Mouse (Mus musculus): ENCODE data around the gene Ptprq. TPM values are rescaled to one million over a fixed set of nuclear protein-coding genes. Genes with fewer than 3 reads are reported as not detected.

Gene Ptprq
- polyA plus RNA-seq, 1 experiment from 2014 or later: 0.02 TPM

GRCm38 (mm10) chr10:107569044-107569443 is 150.8 kb downstream of the Ptprq start:
- no peak for ATAC-seq
- 54% methylated on average over 3 of the region's 3 CpGs for whole genome bisulfite sequencing

GRCm38 (mm10) chr10:107568261-107568660 is 151.6 kb downstream of the Ptprq start:
- no peak overlapping the region for H3K27ac ChIP-seq (ENCODE audit: low read length)
- no peaks in the 10 kb centered on the region for H3K4me1 ChIP-seq (ENCODE audit: control insufficient read depth, insufficient read depth, low read length)
- WGBS: 90% methylated on average over 4 of the region's 4 CpGs
- no peak overlapping the region for H3K4me3 ChIP-seq (ENCODE audit: low read length)
- no peak for ATAC-seq
- no peaks in the 10 kb centered on the region for H3K36me3 ChIP-seq (ENCODE audit: control insufficient read depth, insufficient read depth, low read length)
- no peak overlapping the region for H3K9ac ChIP-seq (ENCODE audit: low read depth, low read length)
- no peaks in the 10 kb centered on the region for H3K27me3 ChIP-seq (replicated peaks; ENCODE audit: control insufficient read depth, insufficient read depth, low read length)
- H3K9me3 ChIP-seq (ENCODE audit: control insufficient read depth, low read length): no peaks in the 10 kb centered on the region
- no peak overlapping the region for H3K4me2 ChIP-seq (ENCODE audit: low read depth, low read length)

More at GRCm38 (mm10) chr10:107569044-107569443, 150.8 kb downstream of the Ptprq start:
- no peak overlapping the region for H3K27ac ChIP-seq (ENCODE audit: low read length)
- H3K36me3 ChIP-seq (ENCODE audit: control insufficient read depth, insufficient read depth, low read length): no peaks in the 10 kb centered on the region
- no peaks in the 10 kb centered on the region for H3K9me3 ChIP-seq (ENCODE audit: control insufficient read depth, low read length)
- H3K4me2 ChIP-seq (ENCODE audit: low read depth, low read length): no peak overlapping the region
- H3K27me3 ChIP-seq (replicated peaks; ENCODE audit: control insufficient read depth, insufficient read depth, low read length): no peaks in the 10 kb centered on the region
- no peak overlapping the region for H3K4me3 ChIP-seq (ENCODE audit: low read length)
- no peaks in the 10 kb centered on the region for H3K4me1 ChIP-seq (ENCODE audit: control insufficient read depth, insufficient read depth, low read length)
- H3K9ac ChIP-seq (ENCODE audit: low read depth, low read length): no peak overlapping the region

- H3K36me3 ChIP-seq (ENCODE audit: control insufficient read depth, insufficient read depth, low read length): no peaks in the 10 kb centered on the region
- 18% methylated on average over 13 of the region's 13 CpGs for WGBS
- H3K4me1 ChIP-seq (ENCODE audit: control insufficient read depth, insufficient read depth, low read length): no peaks in the 10 kb centered on the region
- H3K27me3 ChIP-seq (replicated peaks; ENCODE audit: control insufficient read depth, insufficient read depth, low read length): no peaks in the 10 kb centered on the region
- H3K4me2 ChIP-seq (ENCODE audit: low read depth, low read length): no peak overlapping the region
- no peak overlapping the region for H3K4me3 ChIP-seq (ENCODE audit: low read length)
- ATAC-seq: no peak
- no peak overlapping the region for H3K27ac ChIP-seq (ENCODE audit: low read length)
- H3K9me3 ChIP-seq (ENCODE audit: control insufficient read depth, low read length): no peaks in the 10 kb centered on the region
- no peak overlapping the region for H3K9ac ChIP-seq (ENCODE audit: low read depth, low read length)
Measured at GRCm38 (mm10) chr10:107562875-107563274, 157.0 kb downstream of the Ptprq start.

GRCm38 (mm10) chr10:107560881-107561280 is 159.0 kb downstream of the Ptprq start:
- Histone ChIP-seq H3K4me1 (ENCODE audit: control insufficient read depth, insufficient read depth, low read length) (no peaks in the 10 kb centered on the region), H3K27ac (ENCODE audit: low read length) (no peak overlapping the region), H3K9ac (ENCODE audit: low read depth, low read length) (no peak overlapping the region), H3K36me3 (ENCODE audit: control insufficient read depth, insufficient read depth, low read length) (no peaks in the 10 kb centered on the region), H3K9me3 (ENCODE audit: control insufficient read depth, low read length) (no peaks in the 10 kb centered on the region), H3K27me3 (replicated peaks; ENCODE audit: control insufficient read depth, insufficient read depth, low read length) (no peaks in the 10 kb centered on the region), H3K4me2 (ENCODE audit: low read depth, low read length) (no peak overlapping the region), H3K4me3 (ENCODE audit: low read length) (no peak overlapping the region)
- ATAC-seq: no peak

GRCm38 (mm10) chr10:107543026-107543425 is 176.8 kb downstream of the Ptprq start:
- H3K27me3 ChIP-seq (replicated peaks; ENCODE audit: control insufficient read depth, insufficient read depth, low read length): no peaks in the 10 kb centered on the region
- no peaks in the 10 kb centered on the region for H3K4me1 ChIP-seq (ENCODE audit: control insufficient read depth, insufficient read depth, low read length)
- H3K4me2 ChIP-seq (ENCODE audit: low read depth, low read length): no peak overlapping the region
- no peaks in the 10 kb centered on the region for H3K9me3 ChIP-seq (ENCODE audit: control insufficient read depth, low read length)
- H3K36me3 ChIP-seq (ENCODE audit: control insufficient read depth, insufficient read depth, low read length): no peaks in the 10 kb centered on the region
- no peak overlapping the region for H3K4me3 ChIP-seq (ENCODE audit: low read length)
- H3K27ac ChIP-seq (ENCODE audit: low read length): no peak overlapping the region
- no peak overlapping the region for H3K9ac ChIP-seq (ENCODE audit: low read depth, low read length)
- no peak for ATAC-seq
- 29% methylated on average over 1 of the region's 1 CpGs for WGBS

GRCm38 (mm10) chr10:107528758-107529157 is 191.1 kb downstream of the Ptprq start:
- no peaks in the 10 kb centered on the region for H3K9me3 ChIP-seq (ENCODE audit: control insufficient read depth, low read length)
- no peak overlapping the region for H3K4me2 ChIP-seq (ENCODE audit: low read depth, low read length)
- no peak overlapping the region for H3K4me3 ChIP-seq (ENCODE audit: low read length)
- no peak overlapping the region for H3K9ac ChIP-seq (ENCODE audit: low read depth, low read length)
- H3K27ac ChIP-seq (ENCODE audit: low read length): no peak overlapping the region
- WGBS: 77% methylated on average over 1 of the region's 1 CpGs
- H3K36me3 ChIP-seq (ENCODE audit: control insufficient read depth, insufficient read depth, low read length): no peaks in the 10 kb centered on the region
- ATAC-seq: no peak
- H3K4me1 ChIP-seq (ENCODE audit: control insufficient read depth, insufficient read depth, low read length): no peaks in the 10 kb centered on the region
- H3K27me3 ChIP-seq (replicated peaks; ENCODE audit: control insufficient read depth, insufficient read depth, low read length): no peaks in the 10 kb centered on the region

GRCm38 (mm10) chr10:107519216-107519615 is 200.6 kb downstream of the Ptprq start:
- Histone ChIP-seq H3K4me2 (ENCODE audit: low read depth, low read length) (no peak overlapping the region), H3K4me1 (ENCODE audit: control insufficient read depth, insufficient read depth, low read length) (no peaks in the 10 kb centered on the region), H3K27ac (ENCODE audit: low read length) (no peak overlapping the region), H3K36me3 (ENCODE audit: control insufficient read depth, insufficient read depth, low read length) (no peaks in the 10 kb centered on the region), H3K27me3 (replicated peaks; ENCODE audit: control insufficient read depth, insufficient read depth, low read length) (no peaks in the 10 kb centered on the region), H3K4me3 (ENCODE audit: low read length) (no peak overlapping the region), H3K9ac (ENCODE audit: low read depth, low read length) (no peak overlapping the region), H3K9me3 (ENCODE audit: control insufficient read depth, low read length) (no peaks in the 10 kb centered on the region)
- WGBS: 69% methylated on average over 5 of the region's 5 CpGs
- no peak for ATAC-seq

GRCm38 (mm10) chr10:107516641-107517040 is 203.2 kb downstream of the Ptprq start:
- no peak overlapping the region for H3K4me3 ChIP-seq (ENCODE audit: low read length)
- H3K9ac ChIP-seq (ENCODE audit: low read depth, low read length): no peak overlapping the region
- H3K4me1 ChIP-seq (ENCODE audit: control insufficient read depth, insufficient read depth, low read length): no peaks in the 10 kb centered on the region
- no peaks in the 10 kb centered on the region for H3K27me3 ChIP-seq (replicated peaks; ENCODE audit: control insufficient read depth, insufficient read depth, low read length)
- H3K27ac ChIP-seq (ENCODE audit: low read length): no peak overlapping the region
- ATAC-seq: no peak
- H3K9me3 ChIP-seq (ENCODE audit: control insufficient read depth, low read length): no peaks in the 10 kb centered on the region
- H3K4me2 ChIP-seq (ENCODE audit: low read depth, low read length): no peak overlapping the region
- 60% methylated on average over 7 of the region's 7 CpGs for WGBS
- no peaks in the 10 kb centered on the region for H3K36me3 ChIP-seq (ENCODE audit: control insufficient read depth, insufficient read depth, low read length)

- WGBS: 81% methylated on average over 7 of the region's 7 CpGs
- Histone ChIP-seq H3K27ac (ENCODE audit: low read length) (no peak overlapping the region), H3K9ac (ENCODE audit: low read depth, low read length) (no peak overlapping the region), H3K4me3 (ENCODE audit: low read length) (no peak overlapping the region), H3K36me3 (ENCODE audit: control insufficient read depth, insufficient read depth, low read length) (no peaks in the 10 kb centered on the region), H3K4me2 (ENCODE audit: low read depth, low read length) (no peak overlapping the region), H3K4me1 (ENCODE audit: control insufficient read depth, insufficient read depth, low read length) (no peaks in the 10 kb centered on the region), H3K27me3 (replicated peaks; ENCODE audit: control insufficient read depth, insufficient read depth, low read length) (no peaks in the 10 kb centered on the region), H3K9me3 (ENCODE audit: control insufficient read depth, low read length) (no peaks in the 10 kb centered on the region)
- ATAC-seq: no peak
Measured at GRCm38 (mm10) chr10:107514735-107515134, 205.1 kb downstream of the Ptprq start.

GRCm38 (mm10) chr10:107506397-107506796 is 213.5 kb downstream of the Ptprq start:
- Histone ChIP-seq H3K9ac (ENCODE audit: low read depth, low read length) (no peak overlapping the region), H3K9me3 (ENCODE audit: control insufficient read depth, low read length) (no peaks in the 10 kb centered on the region), H3K4me2 (ENCODE audit: low read depth, low read length) (no peak overlapping the region), H3K27me3 (replicated peaks; ENCODE audit: control insufficient read depth, insufficient read depth, low read length) (no peaks in the 10 kb centered on the region), H3K27ac (ENCODE audit: low read length) (no peak overlapping the region), H3K4me1 (ENCODE audit: control insufficient read depth, insufficient read depth, low read length) (no peaks in the 10 kb centered on the region), H3K4me3 (ENCODE audit: low read length) (no peak overlapping the region), H3K36me3 (ENCODE audit: control insufficient read depth, insufficient read depth, low read length) (no peaks in the 10 kb centered on the region)
- ATAC-seq: no peak
- WGBS: 84% methylated on average over 2 of the region's 2 CpGs
